Mouse (Mus musculus): ENCODE results near the gene Fat2. TPM values are rescaled to one million over a fixed set of nuclear protein-coding genes. Genes with fewer than 3 reads are reported as not detected.
A peak's percentile ranks its signal among the peaks of the same experiment; 100 is the strongest.

Fat2 gene
- polyA plus RNA-seq, 1 experiment from 2014 or later: 0.61 TPM

GRCm38 (mm10) chr11:55208001-55208690 lies 128.2 kb downstream of the Fat2 start:
- H3K4me2 ChIP-seq (replicated peaks; ENCODE audit: low read depth): no peak overlapping the region
- H3K4me1 ChIP-seq (replicated peaks; ENCODE audit: control insufficient read depth, insufficient read depth): no peaks in the 10 kb centered on the region; the same call in 1 of the 2 replicates
- no peaks in the 10 kb centered on the region for H3K9me3 ChIP-seq (ENCODE audit: control insufficient read depth, low read length)
- no peaks in the 10 kb centered on the region for H3K36me3 ChIP-seq (ENCODE audit: control insufficient read depth, insufficient read depth, low read length)
- H3K27me3 ChIP-seq (ENCODE audit: control insufficient read depth, insufficient read depth, low read length): no peaks in the 10 kb centered on the region
- H3K4me3 ChIP-seq (ENCODE audit: low read depth, low read length): no peak overlapping the region
- no peak overlapping the region; the same call in 1 of the 2 replicates for H3K9ac ChIP-seq (ENCODE audit: low read length)
- DNase-seq (ENCODE audit: low spot score) (no peak), ATAC-seq (ENCODE audit: low FRiP score, low TSS enrichment) (no peak)
- WGBS: 50% methylated on average over 6 of the region's 6 CpGs
- no peak overlapping the region for H3K27ac ChIP-seq (replicated peaks)
- TF ChIP-seq EP300 (optimal IDR thresholded peaks at IDR 0.05) (no peak), CTCF (IDR thresholded peaks at IDR 0.05; ENCODE audit: low read depth) (no peak)

DNA sequence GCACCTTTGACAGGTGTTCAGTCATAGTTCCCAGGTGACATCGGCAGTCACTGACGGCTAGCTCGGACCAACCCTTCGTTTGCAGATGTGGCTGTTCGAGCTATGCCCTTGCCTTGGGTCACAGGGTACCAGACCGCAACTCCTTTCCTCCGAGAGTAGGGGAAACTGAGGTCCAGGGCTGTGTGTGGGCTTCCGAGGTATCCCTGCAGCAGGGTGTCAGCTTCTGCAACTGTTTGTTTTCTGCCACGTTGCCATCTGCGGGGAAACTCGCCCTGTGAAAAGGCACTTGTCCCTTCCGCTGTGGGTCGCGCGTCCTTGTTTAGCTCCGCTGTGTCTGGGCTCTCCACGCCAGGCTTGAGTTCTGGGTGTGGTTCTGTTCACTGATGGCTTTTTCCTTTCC lies 131.8 kb downstream of the Fat2 start:
- Histone ChIP-seq H3K4me3 (ENCODE audit: low read depth, low read length) (peak overlapping the region; percentile 78), H3K36me3 (ENCODE audit: control insufficient read depth, insufficient read depth, low read length) (no peaks in the 10 kb centered on the region), H3K4me2 (replicated peaks; ENCODE audit: low read depth) (peak overlapping the region; percentile 95), H3K9ac (ENCODE audit: low read length) (peak overlapping the region; percentile 71), H3K27ac (replicated peaks) (0 out of 2 replicates have a peak overlapping the region, but pooled peaks have one; percentile 8), H3K9me3 (ENCODE audit: control insufficient read depth, low read length) (no peaks in the 10 kb centered on the region), H3K27me3 (ENCODE audit: control insufficient read depth, insufficient read depth, low read length) (no peaks in the 10 kb centered on the region), H3K4me1 (replicated peaks; ENCODE audit: control insufficient read depth, insufficient read depth) (no peaks in the 10 kb centered on the region; the same call in 1 of the 2 replicates)
- under 1% methylated on average over 17 of the region's 17 CpGs for WGBS
- ATAC-seq (ENCODE audit: low FRiP score, low TSS enrichment) (no peak; the same call in 1 of the 2 replicates), DNase-seq (ENCODE audit: low spot score) (peak; percentile 40)
- TF ChIP-seq EP300 (optimal IDR thresholded peaks at IDR 0.05) (no peak), CTCF (IDR thresholded peaks at IDR 0.05; ENCODE audit: low read depth) (no peak)

- WGBS: under 1% methylated on average over 31 of the region's 31 CpGs
- no peaks in the 10 kb centered on the region for H3K9me3 ChIP-seq (ENCODE audit: control insufficient read depth, low read length)
- ATAC-seq (ENCODE audit: low FRiP score, low TSS enrichment): peak; percentile 93
These were observed 132.2 kb downstream of the Fat2 start, which contains the start of gene Slc36a1 for GRCm38 (mm10) chr11:55204159-55204596. Slc36a1 (plus strand) TSS chr11:55204350.

More at GRCm38 (mm10) chr11:55204159-55204596, 132.2 kb downstream of the Fat2 start, which contains the start of gene Slc36a1:
- Histone ChIP-seq H3K27me3 (ENCODE audit: control insufficient read depth, insufficient read depth, low read length) (no peaks in the 10 kb centered on the region), H3K9ac (ENCODE audit: low read length) (peak within 1 kb of the TSS; percentile 71), H3K4me3 (ENCODE audit: low read depth, low read length) (peak within 1 kb of the TSS; percentile 78), H3K36me3 (ENCODE audit: control insufficient read depth, insufficient read depth, low read length) (no peaks in the 10 kb centered on the region), H3K27ac (replicated peaks) (0 out of 2 replicates have a peak within 1 kb of the TSS, but pooled peaks have one; percentile 8), H3K4me2 (replicated peaks; ENCODE audit: low read depth) (peak within 1 kb of the TSS; percentile 95), H3K4me1 (replicated peaks; ENCODE audit: control insufficient read depth, insufficient read depth) (no peaks in the 10 kb centered on the region; the same call in 1 of the 2 replicates)
- TF ChIP-seq EP300 (optimal IDR thresholded peaks at IDR 0.05): no peak
- TF ChIP-seq CTCF (IDR thresholded peaks at IDR 0.05; ENCODE audit: low read depth): peak; percentile 99
- peak; percentile 96 for DNase-seq (ENCODE audit: low spot score)

Other genes starting within 250 kb of the Fat2 start
- gene Gm2a, start 238.4 kb downstream of the Fat2 start, polyA plus RNA-seq (2015; fragmentation: Nextera tagmentation; extraction: Ambion mirVana): 84.3 and 89.3 TPM in 2 replicates
- 0.06 and 0.11 TPM in 2 replicates for gene Slc36a3, start 184.9 kb downstream of the Fat2 start, polyA plus RNA-seq (2015; fragmentation: Nextera tagmentation; extraction: Ambion mirVana)
- 0.10 and 0.22 TPM in 2 replicates for gene Slc36a2, start 151.5 kb downstream of the Fat2 start, polyA plus RNA-seq (2015; fragmentation: Nextera tagmentation; extraction: Ambion mirVana)
- 0.93 and 0.97 TPM in 2 replicates for gene Slc36a1, start 132.2 kb downstream of the Fat2 start, polyA plus RNA-seq (2015; fragmentation: Nextera tagmentation; extraction: Ambion mirVana)
- gene Sparc, start 86.6 kb upstream of the Fat2 start, polyA plus RNA-seq (2015; fragmentation: Nextera tagmentation; extraction: Ambion mirVana): 1,616 and 1,849 TPM in 2 replicates
- 508 and 530 TPM in 2 replicates for gene Atox1, start 124.7 kb upstream of the Fat2 start, polyA plus RNA-seq (2015; fragmentation: Nextera tagmentation; extraction: Ambion mirVana)
- gene G3bp1, start 133.1 kb upstream of the Fat2 start, polyA plus RNA-seq (2015; fragmentation: Nextera tagmentation; extraction: Ambion mirVana): 59.5 and 59.8 TPM in 2 replicates

Data from stomach, postnatal 0 days (tissue).